Mouse (Mus musculus) kidney, embryonic 16.5 days (tissue): ENCODE results near the gene Ptar1. TPM values are rescaled to one million over a fixed set of nuclear protein-coding genes. Genes with fewer than 3 reads are reported as not detected.

Source experiments
- ATAC-seq: fragments of 200-750 bp; cut with Nextera tagmentation; 2 replicates; pipeline ENCODE4 v1.8.0; 2017; ENCODE audit warnings: moderate TSS enrichment; ENCODE audit not compliant: low FRiP score, low TSS enrichment
- H3K27ac ChIP-seq: fragments of 300-500 bp; sonication (generic); 2 replicates; pipeline ENCODE4 v1.5.1; 2014; ENCODE audit warnings: low read length
- H3K27me3 ChIP-seq: fragments of 300-500 bp; sonication (generic); 2 replicates; pipeline ENCODE4 v1.6.1; 2014; ENCODE audit warnings: low read length, control low read depth, mixed read lengths; ENCODE audit not compliant: insufficient read depth
- H3K36me3 ChIP-seq: fragments of 300-500 bp; sonication (generic); 2 replicates; pipeline ENCODE4 v1.6.1; 2014; ENCODE audit warnings: low read length, control low read depth, mixed read lengths; ENCODE audit not compliant: insufficient read depth
- H3K4me1 ChIP-seq: fragments of 300-500 bp; sonication (generic); 2 replicates; pipeline ENCODE4 v1.6.1; 2014; ENCODE audit warnings: low read length, control low read depth, mixed read lengths; ENCODE audit not compliant: insufficient read depth
- H3K4me2 ChIP-seq: fragments of 300-500 bp; sonication (generic); replicated peaks from 2 replicates; pipeline ENCODE4 v1.6.1; 2014; ENCODE audit warnings: low read depth, low read length
- H3K4me3 ChIP-seq: fragments of 300-500 bp; sonication (generic); 2 replicates; pipeline ENCODE4 v1.5.1; 2014; ENCODE audit warnings: mild to moderate bottlenecking, low read length
- H3K9ac ChIP-seq: fragments of 300-500 bp; sonication (generic); replicated peaks from 2 replicates; pipeline ENCODE4 v1.6.1; 2014; ENCODE audit warnings: low read length
- H3K9me3 ChIP-seq: fragments of 300-500 bp; sonication (generic); 2 replicates; pipeline ENCODE4 v1.6.1; 2016; ENCODE audit warnings: low read length, control low read depth
- WGBS: fragments of 180-500 bp; shearing (Covaris S2); extraction: QIAGEN DNeasy Blood & Tissue Kit; methylation state at CpG from one replicate; pipeline ENCODE4 v1.1.7; 2014; 5-methylcytosine and 5-hydroxymethylcytosine counted together
- polyA plus RNA-seq: library from polyadenylated mRNA; unstranded; fragments of >200 nt; fragmentation: Nextera tagmentation; extraction: Ambion mirVana; gene quantifications from 2 replicates; pipeline ENCODE4 v1.2.1, GENCODE M21; 2015

Ptar1 gene
- polyA plus RNA-seq, 1 experiment from 2014 or later: 6.6 TPM

DNA sequence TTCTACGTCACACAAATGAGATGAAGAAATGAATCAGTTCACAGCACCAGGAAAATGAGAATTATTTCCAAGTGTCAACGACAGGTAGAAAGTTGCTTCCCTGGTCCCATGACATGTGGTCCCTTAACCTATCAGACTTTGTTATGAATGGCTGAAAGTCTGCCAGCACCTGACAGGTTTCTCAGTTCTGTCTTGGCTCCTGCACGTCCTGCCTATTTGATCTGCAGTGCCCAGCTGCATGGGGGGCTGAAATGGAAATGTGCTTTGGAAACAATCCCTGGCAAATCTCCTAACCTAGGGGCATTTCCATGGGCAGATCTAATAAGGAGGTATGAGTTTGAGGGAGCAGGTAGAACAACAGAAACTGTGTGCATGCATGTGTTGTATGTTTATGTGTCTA lies 59.3 kb downstream of the Ptar1 start:
- WGBS: 72% methylated on average over 3 of the region's 3 CpGs
- no peak for ATAC-seq

DNA sequence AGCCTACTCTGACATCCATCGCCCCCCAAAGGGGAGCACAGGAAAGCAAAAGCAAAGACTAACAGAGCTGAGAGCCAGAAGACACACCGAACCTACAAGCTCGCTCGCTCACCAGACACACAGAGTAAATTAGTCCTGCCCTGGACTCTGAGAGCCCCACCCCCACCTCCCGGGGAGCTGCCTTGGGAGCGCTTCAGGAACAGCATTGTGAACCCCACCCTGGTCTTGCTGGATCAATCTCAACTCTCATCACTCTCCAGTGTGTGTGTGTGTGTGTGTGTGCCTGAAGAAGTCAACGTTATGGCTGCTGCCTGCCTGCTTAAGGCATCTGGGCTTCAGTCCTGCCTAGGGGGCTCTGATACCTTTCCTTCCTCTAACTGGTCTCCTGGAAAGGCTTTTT lies 69.8 kb downstream of the Ptar1 start:
- no peak overlapping the region for H3K9ac ChIP-seq
- H3K4me2 ChIP-seq: no peak overlapping the region; the same call in 1 of the 2 replicates
- H3K27me3 ChIP-seq: peaks cover 11% of the 10 kb centered on the region
- H3K9me3 ChIP-seq: no peaks in the 10 kb centered on the region
- H3K36me3 ChIP-seq: no peaks in the 10 kb centered on the region
- WGBS: 16% methylated on average over 7 of the region's 7 CpGs
- no peak overlapping the region for H3K4me3 ChIP-seq
- H3K27ac ChIP-seq: no peak overlapping the region
- ATAC-seq: no peak
- peaks cover 9% of the 10 kb centered on the region; the same call in 1 of the 2 replicates for H3K4me1 ChIP-seq

More for the DNA sequence above, 59.3 kb downstream of the Ptar1 start:
- Histone ChIP-seq H3K4me3 (no peak overlapping the region), H3K27me3 (no peaks in the 10 kb centered on the region), H3K9ac (no peak overlapping the region), H3K9me3 (no peaks in the 10 kb centered on the region), H3K27ac (no peak overlapping the region), H3K36me3 (no peaks in the 10 kb centered on the region), H3K4me1 (no peaks in the 10 kb centered on the region), H3K4me2 (no peak overlapping the region)

GRCm38 (mm10) chr19:23757961-23758553 lies 70.8 kb downstream of the Ptar1 start:
- H3K27me3 ChIP-seq: peaks cover 11% of the 10 kb centered on the region
- no peaks in the 10 kb centered on the region for H3K36me3 ChIP-seq
- under 1% methylated on average over 40 of the region's 40 CpGs for WGBS
- peak overlapping the region; percentile 73 for H3K27ac ChIP-seq
- no peaks in the 10 kb centered on the region for H3K9me3 ChIP-seq
- H3K4me1 ChIP-seq: peaks cover 9% of the 10 kb centered on the region; the same call in 1 of the 2 replicates
- H3K9ac ChIP-seq: peak overlapping the region; percentile 78
- peak overlapping the region; percentile 76 for H3K4me3 ChIP-seq
- peak overlapping the region; percentile 88 for H3K4me2 ChIP-seq
- peak; percentile 82 for ATAC-seq

DNA sequence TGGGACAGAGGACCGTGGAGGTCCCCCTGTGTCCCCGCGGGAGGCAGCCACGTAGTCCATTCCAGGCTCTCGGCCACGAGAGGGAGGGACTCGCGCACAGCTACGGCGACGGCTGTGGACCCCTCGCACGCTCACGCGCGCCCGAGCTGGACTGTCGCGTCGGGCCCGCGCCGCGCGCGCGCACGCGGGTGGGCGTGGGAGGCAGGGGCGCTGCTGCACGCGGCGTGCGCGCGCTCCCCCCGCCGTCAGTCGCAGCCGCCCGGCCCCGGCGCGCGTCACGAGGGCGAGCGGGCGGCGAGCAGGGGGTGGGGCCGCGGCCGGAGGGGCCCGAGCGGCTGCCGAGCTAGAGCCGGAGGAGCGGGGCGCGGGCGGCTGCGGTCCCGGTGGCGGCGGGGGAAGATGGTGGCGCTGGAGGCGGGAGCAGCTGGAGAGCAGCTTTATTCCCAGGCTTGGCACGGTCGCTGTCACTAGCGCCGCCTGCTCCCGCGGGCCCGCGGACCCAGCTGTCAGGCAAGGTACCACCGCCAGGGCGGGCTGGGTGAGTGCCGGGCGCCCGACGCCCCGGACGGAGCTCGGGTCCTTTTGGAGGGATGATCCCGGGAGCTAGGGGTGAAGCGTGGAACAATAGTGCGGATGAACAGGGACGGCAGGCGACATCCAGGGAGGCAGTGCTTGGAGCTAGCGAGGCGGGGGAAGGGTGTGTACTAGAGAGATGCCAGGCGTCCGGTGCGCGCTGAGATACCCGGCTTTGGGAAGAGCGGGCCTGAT lies 71.5 kb downstream of the Ptar1 start, which contains the start of gene Apba1:
Gene Apba1 (plus strand): TSS at position 334 of the 768 bp plus-strand sequence.
- ATAC-seq: peak; percentile 85
- no peaks in the 10 kb centered on the region for H3K9me3 ChIP-seq
- no peaks in the 10 kb centered on the region for H3K36me3 ChIP-seq
- H3K9ac ChIP-seq: peak within 1 kb of the TSS; percentile 78
- H3K27ac ChIP-seq: peak within 1 kb of the TSS; percentile 73
- peak within 1 kb of the TSS; percentile 76 for H3K4me3 ChIP-seq
- H3K4me1 ChIP-seq: peaks cover 9% of the 10 kb centered on the region; the same call in 1 of the 2 replicates
- peak within 1 kb of the TSS; percentile 88 for H3K4me2 ChIP-seq
- H3K27me3 ChIP-seq: peaks cover 11% of the 10 kb centered on the region
- under 1% methylated on average over 49 of the region's 98 CpGs for WGBS

DNA sequence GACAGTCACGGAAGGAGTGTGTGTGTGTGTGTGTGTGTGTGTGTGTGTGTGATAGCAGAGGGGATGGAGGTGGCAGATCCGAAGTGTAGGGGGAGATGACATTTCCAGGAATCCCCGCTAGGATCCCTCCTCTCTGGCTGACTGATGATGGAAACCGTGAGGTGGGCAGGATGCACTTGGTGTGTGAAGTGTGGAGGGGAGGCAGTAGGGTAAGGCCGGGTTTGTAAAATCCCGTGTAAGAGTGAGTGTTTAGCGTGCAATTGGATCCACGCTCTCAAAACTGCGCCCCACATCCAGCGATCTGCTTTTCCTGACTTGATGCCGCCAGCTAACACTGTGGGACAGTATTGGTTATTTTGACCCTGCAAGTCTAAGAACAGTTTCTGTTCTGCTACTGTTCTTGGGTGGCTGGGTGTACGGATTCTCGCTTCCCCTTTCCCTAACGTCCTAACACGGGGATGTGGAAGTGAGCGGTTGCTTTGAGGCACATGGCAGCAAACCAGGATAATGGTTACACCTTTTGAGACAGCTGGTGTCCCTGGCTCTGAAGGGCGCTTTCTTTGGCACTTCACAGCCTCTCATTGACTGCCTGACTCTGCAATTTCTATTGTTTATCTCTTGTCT lies 72.2 kb downstream of the Ptar1 start:
- Histone ChIP-seq H3K9ac (peak overlapping the region; percentile 78), H3K36me3 (no peaks in the 10 kb centered on the region), H3K4me1 (peaks cover 9% of the 10 kb centered on the region; the same call in 1 of the 2 replicates), H3K4me2 (peak overlapping the region; percentile 88), H3K27ac (no peak overlapping the region), H3K27me3 (peaks cover 11% of the 10 kb centered on the region), H3K4me3 (peak overlapping the region; percentile 76), H3K9me3 (no peaks in the 10 kb centered on the region)
- ATAC-seq: peak; percentile 36; the same call in 1 of the 2 replicates
- under 1% methylated on average over 17 of the region's 17 CpGs for WGBS

DNA sequence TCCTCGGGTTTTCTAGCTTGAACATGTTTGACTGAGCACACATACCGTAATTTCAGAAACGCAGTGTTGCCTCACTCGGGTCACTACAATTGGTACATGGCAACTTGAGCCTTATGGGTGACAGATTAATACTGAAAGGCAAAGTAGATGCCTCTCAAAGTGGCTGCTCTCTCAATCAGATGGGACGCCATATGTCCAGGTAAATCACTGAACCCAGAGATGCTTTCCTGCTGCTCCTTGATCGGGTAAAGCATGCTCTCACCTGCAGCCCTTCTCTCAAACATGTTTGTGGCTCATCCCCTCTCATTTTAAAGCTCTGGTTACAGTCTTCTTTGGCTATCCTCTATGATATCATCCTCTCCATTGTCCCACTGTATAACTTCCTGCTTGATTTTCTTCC lies 76.1 kb downstream of the Ptar1 start:
- 87% methylated on average over 6 of the region's 6 CpGs for WGBS

GRCm38 (mm10) chr19:23764051-23764450 lies 76.8 kb downstream of the Ptar1 start:
- no peak for ATAC-seq
- Histone ChIP-seq H3K27me3 (peaks cover 8% of the 10 kb centered on the region), H3K4me1 (0 out of 2 replicates have a peak, but pooled peaks cover 5% of the 10 kb centered on the region), H3K27ac (no peak overlapping the region), H3K4me2 (no peak overlapping the region), H3K36me3 (no peaks in the 10 kb centered on the region), H3K4me3 (no peak overlapping the region), H3K9me3 (no peaks in the 10 kb centered on the region), H3K9ac (no peak overlapping the region)
- WGBS: 69% methylated on average over 2 of the region's 2 CpGs

More for the DNA sequence above, 76.1 kb downstream of the Ptar1 start:
- Histone ChIP-seq H3K4me2 (no peak overlapping the region), H3K27ac (no peak overlapping the region), H3K4me1 (0 out of 2 replicates have a peak, but pooled peaks cover 5% of the 10 kb centered on the region), H3K9me3 (no peaks in the 10 kb centered on the region), H3K9ac (no peak overlapping the region), H3K27me3 (peaks cover 8% of the 10 kb centered on the region), H3K4me3 (no peak overlapping the region), H3K36me3 (no peaks in the 10 kb centered on the region)
- no peak for ATAC-seq

GRCm38 (mm10) chr19:23768864-23769263 lies 81.6 kb downstream of the Ptar1 start:
- peak overlapping the region; percentile 17; the same call in 1 of the 2 replicates for H3K27ac ChIP-seq
- no peak overlapping the region for H3K4me3 ChIP-seq
- WGBS: 39% methylated on average over 5 of the region's 5 CpGs
- H3K4me1 ChIP-seq: no peaks in the 10 kb centered on the region
- H3K9me3 ChIP-seq: no peaks in the 10 kb centered on the region
- H3K4me2 ChIP-seq: 0 out of 2 replicates have a peak overlapping the region, but pooled peaks have one; percentile 0
- H3K27me3 ChIP-seq: no peaks in the 10 kb centered on the region
- peak; percentile 63; the same call in 1 of the 2 replicates for ATAC-seq
- no peaks in the 10 kb centered on the region for H3K36me3 ChIP-seq
- no peak overlapping the region for H3K9ac ChIP-seq

GRCm38 (mm10) chr19:23770494-23771423 lies 83.5 kb downstream of the Ptar1 start:
- no peaks in the 10 kb centered on the region for H3K27me3 ChIP-seq
- no peak overlapping the region for H3K4me2 ChIP-seq
- no peaks in the 10 kb centered on the region for H3K9me3 ChIP-seq
- no peak overlapping the region for H3K27ac ChIP-seq
- H3K36me3 ChIP-seq: no peaks in the 10 kb centered on the region
- no peak overlapping the region for H3K9ac ChIP-seq
- 61% methylated on average over 10 of the region's 10 CpGs for WGBS
- no peaks in the 10 kb centered on the region for H3K4me1 ChIP-seq
- ATAC-seq: no peak
- no peak overlapping the region for H3K4me3 ChIP-seq
